Mouse (Mus musculus) heart, adult 18-20 months (tissue): ENCODE data around the gene Cenps. TPM values are rescaled to one million over a fixed set of nuclear protein-coding genes. Genes with fewer than 3 reads are reported as not detected.
"Not testable (repeated sequence)": the region's sequence is repeated elsewhere in the genome, so short reads cannot be mapped to it uniquely, and the experiment has no call there.

ENCODE experiments used
- DNase-seq, 2 experiments: peaks; one replicate each; pipeline ENCODE4 v3.0.0; 2021 to 2022; ENCODE audit warnings: mixed read lengths in 1 of 2
- long read RNA-seq, 2 experiments: library from polyadenylated mRNA; stranded (forward); transcript quantifications; one replicate each; pipeline ENCODE4 v2.0.0; 2021
- total RNA-seq, 2 experiments: library from RNA; stranded (reverse); gene quantifications; 2 replicates each; pipeline ENCODE4 v1.2.3; 2021

The Cenps gene
- total RNA-seq, result 1 to 10 TPM; 7.2 to 8.6 TPM
- long read RNA-seq, experiment 1, transcript Cenps-201 (5 exons, 1,110 nt), result major isoform, 12 of 14 reads
- long read RNA-seq, experiment 1, partial matches to known transcripts, result 0 of 14 reads
- long read RNA-seq, experiment 1, other reads (novel, unspliced or antisense), result 2 of 14 reads
- long read RNA-seq, experiment 2, transcript Cenps-201 (5 exons, 1,110 nt), result major isoform, 15 of 19 reads
- long read RNA-seq, experiment 2, partial matches to known transcripts, result 0 of 19 reads
- long read RNA-seq, experiment 2, other reads (novel, unspliced or antisense), result 4 of 19 reads

GRCm38 (mm10) chr4:149136982-149137770 is at the start of gene Cenps:
TSS of gene Cenps (minus strand) at chr4:149137629.
- DNase-seq, result peak; percentile 90 to 96

- DNase-seq, result peak in 1 of 2 experiments; percentile 39
Observed at GRCm38 (mm10) chr4:149182755-149183154, 45.3 kb upstream of the Cenps start.

- peak; percentile 30 to 69 for DNase-seq
Observed at GRCm38 (mm10) chr4:149182192-149182591, 44.8 kb upstream of the Cenps start.

GRCm38 (mm10) chr4:149179573-149179972 is 42.1 kb upstream of the Cenps start:
- peak in 1 of 2 experiments; percentile 28 for DNase-seq

- no peak for DNase-seq
Observed at GRCm38 (mm10) chr4:149179160-149179559, 41.7 kb upstream of the Cenps start.

GRCm38 (mm10) chr4:149178328-149178727 is 40.9 kb upstream of the Cenps start:
- DNase-seq, result no peak

- no peak for DNase-seq
Observed at GRCm38 (mm10) chr4:149177046-149177445, 39.6 kb upstream of the Cenps start.

GRCm38 (mm10) chr4:149176645-149177044 is 39.2 kb upstream of the Cenps start:
- no peak for DNase-seq

- DNase-seq, result peak in 1 of 2 experiments; percentile 20
Observed at GRCm38 (mm10) chr4:149173661-149174060, 36.2 kb upstream of the Cenps start.

GRCm38 (mm10) chr4:149172666-149173065 is 35.2 kb upstream of the Cenps start:
- peak; percentile 80 to 85 for DNase-seq

- DNase-seq, result peak; percentile 66 to 69
Observed at GRCm38 (mm10) chr4:149172083-149172482, 34.7 kb upstream of the Cenps start.

- peak; percentile 56 to 73 for DNase-seq
Observed at GRCm38 (mm10) chr4:149171581-149171981, 34.2 kb upstream of the Cenps start.

- peak; percentile 47 to 48 for DNase-seq
Observed at GRCm38 (mm10) chr4:149170394-149170931, 33.0 kb upstream of the Cenps start.

GRCm38 (mm10) chr4:149169926-149170325 is 32.5 kb upstream of the Cenps start:
- DNase-seq, result not testable (repeated sequence)

- DNase-seq, result no peak
Observed at GRCm38 (mm10) chr4:149168016-149168415, 30.6 kb upstream of the Cenps start.

GRCm38 (mm10) chr4:149166957-149167611 is 29.7 kb upstream of the Cenps start:
- peak in 1 of 2 experiments; percentile 67 for DNase-seq

- DNase-seq, result peak; percentile 98
Observed at GRCm38 (mm10) chr4:149166215-149166946, 29.0 kb upstream of the Cenps start, which contains the start of gene Pgd. TSS of gene Pgd (minus strand) at chr4:149166771.

GRCm38 (mm10) chr4:149164150-149164549 is 26.7 kb upstream of the Cenps start:
- no peak for DNase-seq

GRCm38 (mm10) chr4:149163196-149163595 is 25.8 kb upstream of the Cenps start:
- no peak for DNase-seq

- DNase-seq, result no peak
Observed at GRCm38 (mm10) chr4:149161166-149161565, 23.7 kb upstream of the Cenps start.

- DNase-seq, result peak in 1 of 2 experiments; percentile 31
Observed at GRCm38 (mm10) chr4:149159891-149160290, 22.5 kb upstream of the Cenps start.

GRCm38 (mm10) chr4:149159203-149159602 is 21.8 kb upstream of the Cenps start:
- no peak for DNase-seq
